Mouse (Mus musculus) heart, embryonic 13.5 days (tissue): ENCODE measurements around the gene Uhrf1. TPM values are rescaled to one million over a fixed set of nuclear protein-coding genes. Genes with fewer than 3 reads are reported as not detected.

Experiments
- ATAC-seq: fragments of 200-750 bp; cut with Nextera tagmentation; 2 replicates; pipeline ENCODE4 v1.8.0; 2017; ENCODE audit warnings: moderate TSS enrichment; ENCODE audit not compliant: insufficient number of reproducible peaks, low FRiP score, low TSS enrichment; ENCODE audit errors: extremely low read depth
- H3K27ac ChIP-seq: fragments of 300-500 bp; sonication (generic); replicated peaks from 2 replicates; pipeline ENCODE4 v1.5.1; 2015; ENCODE audit warnings: moderate library complexity, mild to moderate bottlenecking, inconsistent platforms
- H3K27me3 ChIP-seq: fragments of 300-500 bp; sonication (generic); replicated peaks from 2 replicates; pipeline ENCODE4 v1.6.1; 2015; ENCODE audit warnings: mild to moderate bottlenecking, inconsistent platforms
- H3K36me3 ChIP-seq: fragments of 300-500 bp; sonication (generic); 2 replicates; pipeline ENCODE4 v1.6.1; 2015; ENCODE audit warnings: mild to moderate bottlenecking, inconsistent platforms
- H3K4me1 ChIP-seq: fragments of 300-500 bp; sonication (generic); 2 replicates; pipeline ENCODE4 v1.6.1; 2015; ENCODE audit warnings: inconsistent platforms
- H3K4me2 ChIP-seq: fragments of 300-500 bp; sonication (generic); 2 replicates; pipeline ENCODE4 v1.6.1; 2015; ENCODE audit warnings: inconsistent platforms, mild to moderate bottlenecking, moderate library complexity
- H3K4me3 ChIP-seq: fragments of 300-500 bp; sonication (generic); 2 replicates; pipeline ENCODE4 v1.5.1; 2015; ENCODE audit warnings: moderate library complexity, mild to moderate bottlenecking, inconsistent platforms
- H3K9ac ChIP-seq: fragments of 300-500 bp; sonication (generic); 2 replicates; pipeline ENCODE4 v1.6.1; 2015; ENCODE audit warnings: inconsistent platforms, mild to moderate bottlenecking, moderate library complexity
- H3K9me3 ChIP-seq: fragments of 300-500 bp; sonication (generic); 2 replicates; pipeline ENCODE4 v1.6.1; 2016; ENCODE audit warnings: inconsistent platforms
- WGBS: fragments of 180-500 bp; shearing (Covaris S2); methylation state at CpG from one replicate; pipeline ENCODE4 v1.1.7; 2015; ENCODE audit warnings: mixed read lengths; 5-methylcytosine and 5-hydroxymethylcytosine counted together
- polyA plus RNA-seq: library from polyadenylated mRNA; unstranded; fragments of >200 nt; fragmentation: Nextera tagmentation; extraction: Ambion mirVana; gene quantifications from 2 replicates; pipeline ENCODE4 v1.2.1, GENCODE M21; 2015

The Uhrf1 gene
- polyA plus RNA-seq, 1 experiment from 2014 or later: 70.7 TPM

GRCm38 (mm10) chr17:56350694-56351093, 47.6 kb downstream of the Uhrf1 start:
- ATAC-seq: no peak
- WGBS: 28% methylated on average over 2 of the region's 2 CpGs
- Histone ChIP-seq H3K27me3 (no peaks in the 10 kb centered on the region), H3K27ac (no peak overlapping the region), H3K36me3 (peaks cover 45% of the 10 kb centered on the region), H3K4me3 (no peak overlapping the region), H3K9me3 (no peaks in the 10 kb centered on the region), H3K9ac (peak overlapping the region; percentile 16; the same call in 1 of the 2 replicates), H3K4me1 (peaks cover 31% of the 10 kb centered on the region), H3K4me2 (no peak overlapping the region)

GRCm38 (mm10) chr17:56356921-56357885, 54.1 kb downstream of the Uhrf1 start:
- 62% methylated on average over 9 of the region's 9 CpGs for WGBS
- peaks cover 9% of the 10 kb centered on the region; the same call in 1 of the 2 replicates for H3K4me1 ChIP-seq
- ATAC-seq: no peak
- H3K4me3 ChIP-seq: no peak overlapping the region
- H3K27me3 ChIP-seq: no peaks in the 10 kb centered on the region
- peaks cover 82% of the 10 kb centered on the region for H3K36me3 ChIP-seq
- no peak overlapping the region for H3K9ac ChIP-seq
- H3K9me3 ChIP-seq: no peaks in the 10 kb centered on the region
- no peak overlapping the region for H3K4me2 ChIP-seq
- H3K27ac ChIP-seq: no peak overlapping the region

- no peak for ATAC-seq
- no peak overlapping the region for H3K27ac ChIP-seq
- H3K4me3 ChIP-seq: no peak overlapping the region
- no peaks in the 10 kb centered on the region for H3K9me3 ChIP-seq
- H3K36me3 ChIP-seq: peaks cover 77% of the 10 kb centered on the region
- peaks cover 9% of the 10 kb centered on the region; the same call in 1 of the 2 replicates for H3K4me1 ChIP-seq
- H3K9ac ChIP-seq: no peak overlapping the region
- H3K4me2 ChIP-seq: no peak overlapping the region
- H3K27me3 ChIP-seq: no peaks in the 10 kb centered on the region
- 72% methylated on average over 3 of the region's 3 CpGs for WGBS
Measured at GRCm38 (mm10) chr17:56359183-56359725, 56.1 kb downstream of the Uhrf1 start.

DNA sequence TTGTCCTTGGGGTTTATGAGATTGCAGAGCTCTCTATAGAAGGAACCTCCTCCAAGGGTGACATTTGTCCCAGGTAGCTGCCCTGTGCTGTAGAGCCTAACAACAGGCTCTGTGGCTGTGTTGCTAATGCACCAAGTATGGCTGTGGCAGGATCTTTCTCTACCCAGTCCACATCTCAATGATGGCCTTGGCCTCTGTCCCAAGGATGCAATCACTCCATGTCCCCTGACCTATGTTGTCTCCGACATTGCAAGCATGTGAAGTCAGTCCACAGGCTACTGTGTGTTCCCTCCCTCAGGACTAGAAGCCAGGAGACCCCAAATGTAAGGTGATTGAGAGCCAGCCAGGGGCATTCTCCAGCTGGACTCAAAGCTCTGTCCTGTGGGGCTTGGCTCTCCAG, 56.7 kb downstream of the Uhrf1 start:
- Histone ChIP-seq H3K9me3 (no peaks in the 10 kb centered on the region), H3K36me3 (peaks cover 74% of the 10 kb centered on the region), H3K27ac (no peak overlapping the region), H3K27me3 (no peaks in the 10 kb centered on the region), H3K4me1 (peaks cover 11% of the 10 kb centered on the region), H3K9ac (no peak overlapping the region), H3K4me3 (no peak overlapping the region), H3K4me2 (no peak overlapping the region)
- no peak for ATAC-seq
- WGBS: 76% methylated on average over 1 of the region's 1 CpGs

DNA sequence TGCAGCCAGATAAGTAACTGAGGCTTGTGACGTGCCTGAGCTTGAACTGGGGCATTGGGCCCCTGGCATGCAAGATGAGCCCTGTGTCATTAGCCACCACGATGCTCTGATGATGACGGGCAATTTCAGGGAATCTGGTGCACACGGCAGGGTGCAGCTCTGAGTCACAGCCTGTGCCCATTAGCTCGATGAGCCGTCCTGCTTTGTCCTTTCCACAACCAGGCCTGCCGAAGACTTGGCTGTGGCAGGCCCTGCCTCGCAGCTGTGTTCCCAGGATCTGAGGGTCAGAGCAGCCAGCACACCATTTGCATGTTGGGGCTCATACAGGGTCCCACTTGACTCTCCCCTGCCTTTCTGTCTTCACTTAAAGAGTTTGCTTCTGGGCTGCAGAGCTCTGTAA, 57.3 kb downstream of the Uhrf1 start:
- H3K4me3 ChIP-seq: no peak overlapping the region
- H3K4me2 ChIP-seq: no peak overlapping the region
- H3K9me3 ChIP-seq: no peaks in the 10 kb centered on the region
- H3K9ac ChIP-seq: no peak overlapping the region
- H3K36me3 ChIP-seq: peaks cover 74% of the 10 kb centered on the region
- H3K4me1 ChIP-seq: peaks cover 17% of the 10 kb centered on the region
- no peak overlapping the region for H3K27ac ChIP-seq
- 68% methylated on average over 8 of the region's 8 CpGs for WGBS
- no peaks in the 10 kb centered on the region for H3K27me3 ChIP-seq
- no peak for ATAC-seq

GRCm38 (mm10) chr17:56361542-56361941, 58.4 kb downstream of the Uhrf1 start:
- WGBS: 63% methylated on average over 2 of the region's 2 CpGs
- ATAC-seq: no peak

GRCm38 (mm10) chr17:56365791-56366673, 62.9 kb downstream of the Uhrf1 start:
- Histone ChIP-seq H3K27me3 (no peaks in the 10 kb centered on the region), H3K4me1 (peaks cover 27% of the 10 kb centered on the region), H3K9ac (peak overlapping the region; percentile 44; the same call in 1 of the 2 replicates), H3K4me3 (no peak overlapping the region), H3K36me3 (peaks cover 68% of the 10 kb centered on the region), H3K27ac (peak overlapping the region; percentile 49; the same call in 1 of the 2 replicates), H3K9me3 (no peaks in the 10 kb centered on the region), H3K4me2 (no peak overlapping the region)
- WGBS: 48% methylated on average over 7 of the region's 7 CpGs
- no peak for ATAC-seq

More at GRCm38 (mm10) chr17:56361542-56361941, 58.4 kb downstream of the Uhrf1 start:
- Histone ChIP-seq H3K27me3 (no peaks in the 10 kb centered on the region), H3K4me3 (no peak overlapping the region), H3K36me3 (peaks cover 66% of the 10 kb centered on the region), H3K4me1 (peaks cover 28% of the 10 kb centered on the region), H3K4me2 (no peak overlapping the region), H3K9me3 (no peaks in the 10 kb centered on the region), H3K9ac (peak overlapping the region; percentile 13; the same call in 1 of the 2 replicates), H3K27ac (no peak overlapping the region)

- ATAC-seq: no peak
- peaks cover 79% of the 10 kb centered on the region for H3K36me3 ChIP-seq
- H3K4me3 ChIP-seq: no peak overlapping the region
Measured at GRCm38 (mm10) chr17:56368291-56368790, 65.2 kb downstream of the Uhrf1 start.

DNA sequence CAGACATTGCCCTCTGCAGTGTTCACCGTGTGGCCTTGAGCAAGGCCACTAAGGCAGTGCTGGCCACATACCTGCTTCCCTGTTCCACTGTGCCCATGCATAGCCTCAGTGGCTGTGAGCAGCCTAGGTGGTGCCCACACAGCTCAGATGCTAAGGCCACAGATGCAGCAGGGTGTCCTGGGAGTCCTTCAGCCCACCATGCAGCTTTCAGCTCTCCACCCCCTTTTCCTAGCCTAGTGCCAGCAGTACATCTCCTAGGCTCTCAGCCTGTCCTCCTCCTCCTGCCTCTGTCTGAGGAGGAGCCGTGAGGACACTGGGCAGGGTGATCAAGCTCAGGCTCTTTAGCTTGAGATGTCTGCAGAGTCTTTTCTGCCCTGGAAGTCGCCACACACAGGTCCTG, 67.0 kb downstream of the Uhrf1 start:
- Histone ChIP-seq H3K4me1 (peaks cover 30% of the 10 kb centered on the region), H3K27ac (no peak overlapping the region), H3K27me3 (no peaks in the 10 kb centered on the region), H3K9ac (no peak overlapping the region), H3K36me3 (peaks cover 82% of the 10 kb centered on the region), H3K9me3 (no peaks in the 10 kb centered on the region), H3K4me2 (no peak overlapping the region), H3K4me3 (no peak overlapping the region)
- WGBS: 78% methylated on average over 3 of the region's 3 CpGs
- no peak for ATAC-seq

More at GRCm38 (mm10) chr17:56368291-56368790, 65.2 kb downstream of the Uhrf1 start:
- Histone ChIP-seq H3K9ac (no peak overlapping the region), H3K4me2 (no peak overlapping the region), H3K27me3 (no peaks in the 10 kb centered on the region), H3K9me3 (no peaks in the 10 kb centered on the region), H3K4me1 (peaks cover 24% of the 10 kb centered on the region), H3K27ac (no peak overlapping the region)
- 87% methylated on average over 6 of the region's 6 CpGs for WGBS

DNA sequence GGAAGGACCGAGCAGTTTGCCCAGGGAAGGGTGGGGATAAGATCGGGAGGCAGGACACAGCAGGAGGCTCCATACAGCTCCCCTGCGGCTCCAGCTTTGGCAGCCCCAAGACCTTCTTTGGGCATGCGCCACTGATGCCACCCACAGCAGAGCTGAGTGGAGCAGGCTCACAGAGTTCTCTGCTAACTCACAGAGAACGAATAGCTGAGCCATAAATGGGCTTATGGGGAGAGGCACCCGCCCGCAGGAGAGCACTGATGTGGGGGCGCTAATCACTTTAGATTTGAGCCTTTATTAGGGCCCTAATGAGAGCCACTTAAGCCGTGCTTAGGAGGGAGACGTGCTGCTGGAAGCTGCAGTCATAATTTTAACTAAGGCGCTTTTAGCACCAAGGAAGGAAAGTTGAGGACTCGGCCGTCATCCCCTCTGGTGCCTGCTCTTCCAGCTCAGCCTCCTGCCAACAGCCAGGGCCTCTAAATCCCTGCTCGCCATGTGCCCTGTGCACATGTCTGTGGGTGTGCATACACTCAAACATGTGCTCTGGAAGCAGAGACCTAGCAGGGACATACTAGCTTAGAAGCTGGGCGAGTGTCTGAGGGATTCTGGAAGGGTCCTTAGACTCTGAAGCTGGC, 68.0 kb downstream of the Uhrf1 start:
- no peak overlapping the region for H3K4me2 ChIP-seq
- no peak for ATAC-seq
- H3K27ac ChIP-seq: no peak overlapping the region
- no peaks in the 10 kb centered on the region for H3K9me3 ChIP-seq
- no peak overlapping the region for H3K4me3 ChIP-seq
- WGBS: 79% methylated on average over 15 of the region's 15 CpGs
- H3K36me3 ChIP-seq: peaks cover 86% of the 10 kb centered on the region
- H3K4me1 ChIP-seq: peaks cover 20% of the 10 kb centered on the region
- H3K27me3 ChIP-seq: no peaks in the 10 kb centered on the region
- no peak overlapping the region for H3K9ac ChIP-seq
